Mouse (Mus musculus) stomach, postnatal 0 days (tissue): Measurements from ENCODE around the gene Hmcn1. TPM values are rescaled to one million over a fixed set of nuclear protein-coding genes. Genes with fewer than 3 reads are reported as not detected.
A peak's percentile ranks its signal among the peaks of the same experiment; 100 is the strongest.

Source experiments
- ATAC-seq: fragments of 200-750 bp; cut with Nextera tagmentation; 2 replicates; pipeline ENCODE4 v1.8.0; 2017; ENCODE audit not compliant: low FRiP score, low TSS enrichment
- DNase-seq: peaks from one replicate; pipeline ENCODE4 v3.0.0-alpha.2; 2016; ENCODE audit warnings: low spot score
- H3K27ac ChIP-seq: fragments of 300-500 bp; sonication (generic); replicated peaks from 2 replicates; pipeline ENCODE4 v1.5.1; 2014; ENCODE audit warnings: mild to moderate bottlenecking, control low read depth
- H3K27me3 ChIP-seq: fragments of 300-500 bp; sonication (generic); 2 replicates; pipeline ENCODE4 v1.6.1; 2014; ENCODE audit warnings: low read length; ENCODE audit not compliant: control insufficient read depth, insufficient read depth
- H3K36me3 ChIP-seq: fragments of 300-500 bp; sonication (generic); 2 replicates; pipeline ENCODE4 v1.6.1; 2014; ENCODE audit warnings: low read length, mixed read lengths; ENCODE audit not compliant: control insufficient read depth, insufficient read depth
- H3K4me1 ChIP-seq: fragments of 300-500 bp; sonication (generic); replicated peaks from 2 replicates; pipeline ENCODE4 v1.6.1; 2014; ENCODE audit warnings: antibody characterized with exemption; ENCODE audit not compliant: control insufficient read depth, insufficient read depth
- H3K4me2 ChIP-seq: fragments of 300-500 bp; sonication (generic); replicated peaks from 2 replicates; pipeline ENCODE4 v1.6.1; 2014; ENCODE audit warnings: low read depth, mild to moderate bottlenecking, control low read depth, moderate library complexity
- H3K4me3 ChIP-seq: fragments of 300-500 bp; sonication (generic); 2 replicates; pipeline ENCODE4 v1.5.1; 2014; ENCODE audit warnings: low read depth, low read length, control low read depth
- H3K9ac ChIP-seq: fragments of 300-500 bp; sonication (generic); 2 replicates; pipeline ENCODE4 v1.6.1; 2014; ENCODE audit warnings: mild to moderate bottlenecking, low read length, control low read depth, mixed read lengths
- H3K9me3 ChIP-seq: fragments of 300-500 bp; sonication (generic); 2 replicates; pipeline ENCODE4 v1.6.1; 2016; ENCODE audit warnings: low read length; ENCODE audit not compliant: control insufficient read depth
- CTCF ChIP-seq: IDR thresholded peaks from 2 replicates; pipeline ENCODE4 v1.5.1; 2016; ENCODE audit warnings: antibody characterized with exemption, low read depth, mild to moderate bottlenecking, moderate library complexity
- EP300 ChIP-seq: optimal IDR thresholded peaks from 2 replicates; pipeline ENCODE3; 2016; ENCODE audit warnings: antibody characterized with exemption
- WGBS: fragments of 180-500 bp; shearing (Covaris S2); extraction: QIAGEN DNeasy Blood & Tissue Kit; methylation state at CpG from one replicate; pipeline ENCODE4 v1.1.7; 2014; 5-methylcytosine and 5-hydroxymethylcytosine counted together
- polyA plus RNA-seq: library from polyadenylated mRNA; unstranded; fragments of >200 nt; fragmentation: Nextera tagmentation; extraction: Ambion mirVana; gene quantifications from 2 replicates; pipeline ENCODE4 v1.2.1, GENCODE M21; 2015

Gene Hmcn1
- polyA plus RNA-seq, 1 experiment from 2014 or later = 8.0 TPM

- ATAC-seq = no peak
- no peaks in the 10 kb centered on the region for H3K9me3 ChIP-seq
- TF ChIP-seq EP300 (no peak), CTCF (no peak)
- no peaks in the 10 kb centered on the region for H3K27me3 ChIP-seq
- no peaks in the 10 kb centered on the region for H3K4me1 ChIP-seq
- no peaks in the 10 kb centered on the region for H3K36me3 ChIP-seq
- H3K4me3 ChIP-seq = no peak overlapping the region
- 87% methylated on average over 8 of the region's 8 CpGs for WGBS
- no peak overlapping the region for H3K27ac ChIP-seq
- H3K4me2 ChIP-seq = no peak overlapping the region
- DNase-seq = no peak
- no peak overlapping the region for H3K9ac ChIP-seq
Measured at GRCm38 (mm10) chr1:150573407-150573806, 419.8 kb downstream of the Hmcn1 start.

- H3K4me3 ChIP-seq = no peak overlapping the region
- DNase-seq (no peak), ATAC-seq (no peak)
- no peak overlapping the region for H3K4me2 ChIP-seq
- no peak overlapping the region for H3K9ac ChIP-seq
- no peaks in the 10 kb centered on the region for H3K9me3 ChIP-seq
- no peaks in the 10 kb centered on the region for H3K36me3 ChIP-seq
- TF ChIP-seq EP300 (no peak), CTCF (no peak)
- no peaks in the 10 kb centered on the region for H3K4me1 ChIP-seq
- H3K27me3 ChIP-seq = no peaks in the 10 kb centered on the region
- WGBS = 57% methylated on average over 4 of the region's 4 CpGs
- H3K27ac ChIP-seq = no peak overlapping the region
Measured at GRCm38 (mm10) chr1:150570562-150571156, 422.6 kb downstream of the Hmcn1 start.

GRCm38 (mm10) chr1:150569820-150570543 is 423.3 kb downstream of the Hmcn1 start:
- no peak for ATAC-seq
- DNase-seq = no peak
- 93% methylated on average over 5 of the region's 5 CpGs for WGBS
- no peak overlapping the region for H3K9ac ChIP-seq
- no peak overlapping the region for H3K4me2 ChIP-seq
- no peak overlapping the region for H3K27ac ChIP-seq
- no peaks in the 10 kb centered on the region for H3K27me3 ChIP-seq
- no peaks in the 10 kb centered on the region for H3K4me1 ChIP-seq
- no peaks in the 10 kb centered on the region for H3K36me3 ChIP-seq
- no peak overlapping the region for H3K4me3 ChIP-seq
- no peaks in the 10 kb centered on the region for H3K9me3 ChIP-seq
- no peak for TF ChIP-seq CTCF
- TF ChIP-seq EP300 = no peak

GRCm38 (mm10) chr1:150566287-150566686 is 426.9 kb downstream of the Hmcn1 start:
- Histone ChIP-seq H3K9ac (no peak overlapping the region), H3K27ac (no peak overlapping the region), H3K4me3 (no peak overlapping the region), H3K27me3 (no peaks in the 10 kb centered on the region), H3K4me1 (no peaks in the 10 kb centered on the region), H3K9me3 (no peaks in the 10 kb centered on the region), H3K36me3 (no peaks in the 10 kb centered on the region), H3K4me2 (no peak overlapping the region)
- no peak for ATAC-seq
- no peak for TF ChIP-seq CTCF
- TF ChIP-seq EP300 = no peak
- 73% methylated on average over 4 of the region's 4 CpGs for WGBS
- DNase-seq = no peak

GRCm38 (mm10) chr1:150556621-150557020 is 436.6 kb downstream of the Hmcn1 start:
- H3K36me3 ChIP-seq = no peaks in the 10 kb centered on the region
- no peak overlapping the region for H3K9ac ChIP-seq
- ATAC-seq (no peak), DNase-seq (no peak)
- no peak overlapping the region for H3K4me3 ChIP-seq
- TF ChIP-seq CTCF (peak; percentile 10; the same call in 1 of the 2 replicates), EP300 (no peak)
- no peak overlapping the region for H3K4me2 ChIP-seq
- no peak overlapping the region for H3K27ac ChIP-seq
- 66% methylated on average over 3 of the region's 3 CpGs for WGBS
- H3K27me3 ChIP-seq = no peaks in the 10 kb centered on the region
- H3K4me1 ChIP-seq = no peaks in the 10 kb centered on the region
- no peaks in the 10 kb centered on the region for H3K9me3 ChIP-seq

GRCm38 (mm10) chr1:150551390-150551789 is 441.8 kb downstream of the Hmcn1 start:
- TF ChIP-seq EP300 (no peak), CTCF (no peak)
- 79% methylated on average over 1 of the region's 1 CpGs for WGBS
- Histone ChIP-seq H3K27ac (no peak overlapping the region), H3K9ac (no peak overlapping the region), H3K4me1 (no peaks in the 10 kb centered on the region), H3K4me2 (no peak overlapping the region), H3K4me3 (no peak overlapping the region), H3K36me3 (no peaks in the 10 kb centered on the region), H3K27me3 (no peaks in the 10 kb centered on the region), H3K9me3 (no peaks in the 10 kb centered on the region)
- DNase-seq (no peak), ATAC-seq (no peak)
